Mouse (Mus musculus) heart, postnatal 10 days (tissue): ENCODE results near the gene Amfr. TPM values are rescaled to one million over a fixed set of nuclear protein-coding genes. Genes with fewer than 3 reads are reported as not detected.

Experiments used
- DNase-seq, 2 experiments: peaks; one replicate each; pipeline ENCODE4 v3.0.0; 2021
- intact Hi-C: fragments of 180-260 bp; cut with DNase I; formaldehyde crosslinking; loops from one replicate; pipeline ENCODE4 v1.15.1; 2025
- microRNA-seq, 2 experiments: library from miRNA; unstranded; fragments of <30 nt; microRNA quantifications; one replicate each; pipeline ENCODE4 v1.2.0; 2022
- total RNA-seq, 2 experiments: library from RNA; stranded (reverse); gene quantifications; 2 replicates each; pipeline ENCODE4 v1.2.3; 2021

Gene Amfr
- total RNA-seq, 2 experiments from 2014 or later, result 125 to 126 TPM

- DNase-seq, result no peak
These were observed 74.4 kb downstream of the Amfr start for GRCm38 (mm10) chr8:93938193-93938592.

GRCm38 (mm10) chr8:93933288-93933687 is 79.4 kb downstream of the Amfr start:
- DNase-seq, result no peak

More at GRCm38 (mm10) chr8:93938193-93938592, 74.4 kb downstream of the Amfr start:
- intact Hi-C loops, result no loop called here

GRCm38 (mm10) chr8:93932873-93933272 is 79.8 kb downstream of the Amfr start:
- intact Hi-C loops, result loop anchor here (1.0 to 5.0 kb wide), 4 partner anchors 91 to 341 kb away; no protein-coding TSS in a partner anchor

More at GRCm38 (mm10) chr8:93933288-93933687, 79.4 kb downstream of the Amfr start:
- intact Hi-C loops, result loop anchor here (1.0 to 5.0 kb wide), 4 partner anchors 91 to 341 kb away; no protein-coding TSS in a partner anchor

GRCm38 (mm10) chr8:93931336-93931735 is 81.3 kb downstream of the Amfr start:
- intact Hi-C loops, result loop anchor here (5.0 kb wide), 2 partner anchors 89 to 119 kb away; no protein-coding TSS in a partner anchor
- no peak for DNase-seq

More at GRCm38 (mm10) chr8:93932873-93933272, 79.8 kb downstream of the Amfr start:
- peak; percentile 76 to 90 for DNase-seq

GRCm38 (mm10) chr8:93929233-93929632 is 83.4 kb downstream of the Amfr start:
- no peak for DNase-seq
- intact Hi-C loops, result no loop called here

GRCm38 (mm10) chr8:93925513-93925912 is 87.1 kb downstream of the Amfr start:
- no peak for DNase-seq
- intact Hi-C loops, result no loop called here

GRCm38 (mm10) chr8:93923897-93924334 is 88.7 kb downstream of the Amfr start:
- DNase-seq, result peak; percentile 18 to 45
- intact Hi-C loops, result no loop called here

Small RNAs within 50 kb of the gene (microRNA-seq; reads per million reads assigned to microRNA genes)
- gene Gm24159, result 0 reads per million in 2 experiments

Other genes starting within 250 kb of the Amfr start
- gene Gnao1, start 202.9 kb downstream of the Amfr start, total RNA-seq, result 10 to 100 TPM; 18.5 to 28.1 TPM
- gene Nudt21, start 24.2 kb upstream of the Amfr start, total RNA-seq, result 10 to 100 TPM; 36.7 to 43.2 TPM
- 10 to 100 TPM; 25.0 to 26.2 TPM for gene Ogfod1, start 24.4 kb upstream of the Amfr start, total RNA-seq
- 1 to 10 TPM; 6.8 to 8.7 TPM for gene Bbs2, start 86.1 kb upstream of the Amfr start, total RNA-seq
- not detected for gene Mt4, start 124.4 kb upstream of the Amfr start, total RNA-seq
- gene Mt3, start 139.8 kb upstream of the Amfr start, total RNA-seq, result 10 to 100 TPM; 12.5 to 14.5 TPM
- gene Mt2, start 159.8 kb upstream of the Amfr start, total RNA-seq, result 10 to 100 TPM in 1 of 2 experiments, 1 to 10 TPM in 1; 9.4 to 87.4 TPM
- gene Mt1, start 166.2 kb upstream of the Amfr start, total RNA-seq, result 100 to 1,000 TPM; 104 to 394 TPM
- gene Nup93, start 201.7 kb upstream of the Amfr start, total RNA-seq, result 10 to 100 TPM; 27.6 to 28.3 TPM